Mouse (Mus musculus) heart, postnatal 0 days (tissue): ENCODE measurements at regions not wholly inside any gene's neighbourhood (a gene's known extent, or its start where the extent isn't known, plus 50 kb on each side); places are given as distances from the start of the nearest gene placed in this dataset.

Experiments
- CTCF ChIP-seq: IDR thresholded peaks from 2 replicates; pipeline ENCODE4 v1.5.1; 2016; ENCODE audit warnings: antibody characterized with exemption, control low read depth, low read depth
- EP300 ChIP-seq: IDR thresholded peaks from 2 replicates; pipeline ENCODE4 v1.6.1; 2016; ENCODE audit warnings: antibody characterized with exemption, low read depth

GRCm38 (mm10) chr5:64496853-64497252 lies 306.3 kb upstream of the Klf3 start:
- no peak for TF ChIP-seq CTCF
- no peak for TF ChIP-seq EP300
